Mouse (Mus musculus) heart, postnatal 36 days (tissue): Measurements from ENCODE around the gene Pld4. TPM values are rescaled to one million over a fixed set of nuclear protein-coding genes. Genes with fewer than 3 reads are reported as not detected.

Source experiments
- DNase-seq, 2 experiments: peaks; one replicate each; pipeline ENCODE4 v3.0.0; 2021 to 2022
- intact Hi-C: fragments of 180-260 bp; cut with DNase I; formaldehyde crosslinking; loops from one replicate; pipeline ENCODE4 v1.15.1; 2025
- total RNA-seq, 2 experiments: library from RNA; stranded (reverse); gene quantifications; 2 replicates each; pipeline ENCODE4 v1.2.3; 2021

The Pld4 gene
- total RNA-seq, 2 experiments from 2014 or later, result 6.1 to 8.9 TPM

GRCm38 (mm10) chr12:112737081-112737480 is 23.4 kb upstream of the Pld4 start:
- intact Hi-C loops, result no loop called here

GRCm38 (mm10) chr12:112737761-112738160 is 22.7 kb upstream of the Pld4 start:
- intact Hi-C loops, result no loop called here
- DNase-seq, result no peak

More at GRCm38 (mm10) chr12:112737081-112737480, 23.4 kb upstream of the Pld4 start:
- no peak for DNase-seq

GRCm38 (mm10) chr12:112738281-112739022 is 22.0 kb upstream of the Pld4 start:
- intact Hi-C loops, result no loop called here
- DNase-seq, result no peak

GRCm38 (mm10) chr12:112739023-112739568 is 21.4 kb upstream of the Pld4 start:
- intact Hi-C loops, result no loop called here
- no peak for DNase-seq

- intact Hi-C loops, result no loop called here
- DNase-seq, result peak; percentile 38 to 59
These were observed 17.7 kb upstream of the Pld4 start for GRCm38 (mm10) chr12:112742768-112743167.

- intact Hi-C loops, result no loop called here
- peak; percentile 84 for DNase-seq
These were observed 17.1 kb upstream of the Pld4 start for GRCm38 (mm10) chr12:112743168-112743975.

GRCm38 (mm10) chr12:112744211-112744610 is 16.2 kb upstream of the Pld4 start:
- intact Hi-C loops, result no loop called here

GRCm38 (mm10) chr12:112744891-112745580 is 15.4 kb upstream of the Pld4 start:
- intact Hi-C loops, result loop anchor here (5.0 kb wide), 1 partner anchor 57 kb away; the partner anchor contains the start of gene Ahnak2
- DNase-seq, result no peak

More at GRCm38 (mm10) chr12:112744211-112744610, 16.2 kb upstream of the Pld4 start:
- no peak for DNase-seq

- intact Hi-C loops, result loop anchor here (1.0 to 5.0 kb wide), 2 partner anchors 57 to 99 kb away; partner anchors contain the start of gene Ahnak2
- DNase-seq, result no peak
These were observed 14.7 kb upstream of the Pld4 start for GRCm38 (mm10) chr12:112745716-112746115.

- intact Hi-C loops, result loop anchor here (1.0 to 5.0 kb wide), 2 partner anchors 56 to 98 kb away; partner anchors contain the start of gene Ahnak2
- no peak for DNase-seq
These were observed 14.0 kb upstream of the Pld4 start for GRCm38 (mm10) chr12:112746461-112746807.

- intact Hi-C loops, result loop anchor here (1.0 to 5.0 kb wide), 2 partner anchors 55 to 97 kb away; partner anchors contain the start of gene Ahnak2
- peak; percentile 33 to 58 for DNase-seq
These were observed 13.4 kb upstream of the Pld4 start for GRCm38 (mm10) chr12:112746808-112747605.

GRCm38 (mm10) chr12:112747606-112747970 is 12.9 kb upstream of the Pld4 start:
- DNase-seq, result no peak
- intact Hi-C loops, result loop anchor here (5.0 kb wide), 1 partner anchor 55 kb away; the partner anchor contains the start of gene Ahnak2

GRCm38 (mm10) chr12:112750976-112751375 is 9.5 kb upstream of the Pld4 start:
- no peak for DNase-seq

GRCm38 (mm10) chr12:112752399-112752798 is 8.1 kb upstream of the Pld4 start:
- intact Hi-C loops, result no loop called here
- DNase-seq, result no peak

More at GRCm38 (mm10) chr12:112750976-112751375, 9.5 kb upstream of the Pld4 start:
- intact Hi-C loops, result no loop called here

- DNase-seq, result no peak
These were observed 4.6 kb upstream of the Pld4 start for GRCm38 (mm10) chr12:112755900-112756299.

GRCm38 (mm10) chr12:112757896-112758295 is 2.6 kb upstream of the Pld4 start:
- intact Hi-C loops, result no loop called here
- DNase-seq, result no peak

More at GRCm38 (mm10) chr12:112755900-112756299, 4.6 kb upstream of the Pld4 start:
- intact Hi-C loops, result no loop called here

GRCm38 (mm10) chr12:112759471-112759870 is 984 bp upstream of the Pld4 start:
- intact Hi-C loops, result no loop called here

GRCm38 (mm10) chr12:112761411-112761810 is 956 bp downstream of the Pld4 start:
- no peak for DNase-seq
- intact Hi-C loops, result no loop called here

More at GRCm38 (mm10) chr12:112759471-112759870, 984 bp upstream of the Pld4 start:
- no peak for DNase-seq

- intact Hi-C loops, result no loop called here
- DNase-seq, result no peak
These were observed 1.6 kb downstream of the Pld4 start for GRCm38 (mm10) chr12:112762018-112762417.
